Mouse (Mus musculus) CH12.LX (cell line): ENCODE measurements around the gene C130074G19Rik. TPM values are rescaled to one million over a fixed set of nuclear protein-coding genes. Genes with fewer than 3 reads are reported as not detected.

Experiments used
- DNase-seq: peaks from one replicate; pipeline ENCODE4 v3.0.0-alpha.2; 2013; ENCODE audit errors: extremely low read depth
- H3K27ac ChIP-seq: 2 replicates; pipeline ENCODE4 v1.5.1; 2012; ENCODE audit warnings: low read depth, mild to moderate bottlenecking, control low read depth, moderate library complexity; ENCODE audit not compliant: insufficient read depth
- H3K27me3 ChIP-seq: replicated peaks from 2 replicates; pipeline ENCODE3; 2012; ENCODE audit warnings: inconsistent platforms
- H3K36me3 ChIP-seq, 2 experiments: replicated peaks in 1 of 2; 2 replicates each; pipeline versions ENCODE3 to v1.6.1; 2012; ENCODE audit warnings: inconsistent platforms in 1 of 2, low read length in 1 of 2, mild to moderate bottlenecking in 1 of 2, mixed read lengths in 1 of 2, moderate library complexity in 1 of 2; ENCODE audit not compliant: control insufficient read depth in 1 of 2, insufficient read depth in 1 of 2
- H3K4me1 ChIP-seq, 2 experiments: 2 replicates each; pipeline ENCODE4 v1.6.1; 2012; ENCODE audit warnings: inconsistent platforms in 1 of 2, moderate library complexity in 1 of 2; ENCODE audit not compliant: insufficient read depth in 2 of 2, control insufficient read depth in 1 of 2
- H3K4me2 ChIP-seq: 2 replicates; pipeline ENCODE4 v1.6.1; 2012; ENCODE audit warnings: low read depth, mild to moderate bottlenecking, control low read depth; ENCODE audit not compliant: poor library complexity, insufficient read depth, severe bottlenecking
- H3K4me3 ChIP-seq, 3 experiments: fragments of 150-350 bp in 1 of 3; sonication (generic) in 1 of 3; replicated peaks in 1 of 3; 2 replicates each; pipeline versions ENCODE3 to v1.5.1; 2011 to 2012; ENCODE audit warnings: low read depth in 2 of 3, low read length in 2 of 3, mild to moderate bottlenecking in 2 of 3, moderate library complexity in 2 of 3, control low read depth in 1 of 3, improper control_type of control experiment in 1 of 3, inconsistent platforms in 1 of 3, mixed read lengths in 1 of 3; ENCODE audit not compliant: poor library complexity in 1 of 3
- H3K79me2 ChIP-seq: replicated peaks from 2 replicates; pipeline ENCODE4 v1.6.1; 2012; ENCODE audit warnings: mild to moderate bottlenecking, moderate library complexity; ENCODE audit not compliant: control insufficient read depth, poor library complexity, insufficient read depth, severe bottlenecking; ENCODE audit errors: extremely low read depth
- H3K9ac ChIP-seq: 2 replicates; pipeline ENCODE4 v1.6.1; 2012; ENCODE audit warnings: low read depth, mild to moderate bottlenecking, control low read depth, moderate library complexity; ENCODE audit not compliant: insufficient read depth
- H3K9me3 ChIP-seq: replicated peaks from 2 replicates; pipeline ENCODE3; 2012; ENCODE audit warnings: low read length, inconsistent platforms, mixed read lengths
- CTCF ChIP-seq, 2 experiments: IDR thresholded peaks in 1 of 2; conservative IDR thresholded peaks in 1 of 2; 2 replicates each; pipeline ENCODE4 v1.5.1; 2011 to 2012; ENCODE audit warnings: low read depth in 2 of 2, low read length in 2 of 2, improper control_type of control experiment in 1 of 2, inconsistent platforms in 1 of 2, mild to moderate bottlenecking in 1 of 2, moderate library complexity in 1 of 2
- E2F4 ChIP-seq: IDR thresholded peaks from 2 replicates; pipeline ENCODE4 v1.6.1; 2011; ENCODE audit warnings: low read depth, low read length, improper control_type of control experiment; ENCODE audit not compliant: insufficient replicate concordance
- ELF1 ChIP-seq: IDR thresholded peaks from 2 replicates; pipeline ENCODE4 v1.6.1; 2014; ENCODE audit warnings: low read depth, mild to moderate bottlenecking, inconsistent platforms, low read length, improper control_type of control experiment
- GABPA ChIP-seq: IDR thresholded peaks from 2 replicates; pipeline ENCODE4 v1.6.1; 2012; ENCODE audit warnings: low read depth, low read length, improper control_type of control experiment, inconsistent platforms; ENCODE audit not compliant: insufficient replicate concordance
- JUN ChIP-seq: IDR thresholded peaks from 2 replicates; pipeline ENCODE4 v1.6.1; 2011; ENCODE audit warnings: low read depth, mild to moderate bottlenecking, low read length, improper control_type of control experiment, moderate library complexity; ENCODE audit not compliant: insufficient read depth
- JUND ChIP-seq: conservative IDR thresholded peaks from 2 replicates; pipeline ENCODE4 v1.6.1; 2011; ENCODE audit warnings: low read depth, low read length, improper control_type of control experiment
- MAFK ChIP-seq: IDR thresholded peaks from 2 replicates; pipeline ENCODE4 v1.6.1; 2011; ENCODE audit warnings: low read length, improper control_type of control experiment; ENCODE audit not compliant: insufficient replicate concordance
- MAX ChIP-seq: IDR thresholded peaks from 2 replicates; pipeline ENCODE4 v1.6.1; 2011; ENCODE audit warnings: low read length, improper control_type of control experiment
- MXI1 ChIP-seq: IDR thresholded peaks from 2 replicates; pipeline ENCODE4 v1.6.1; 2011; ENCODE audit warnings: mild to moderate bottlenecking, low read depth, low read length, improper control_type of control experiment
- MYC ChIP-seq: IDR thresholded peaks from 2 replicates; pipeline ENCODE4 v1.6.1; 2011; ENCODE audit warnings: low read depth, mild to moderate bottlenecking, improper control_type of control experiment, low read length
- NELFE ChIP-seq: IDR thresholded peaks from 2 replicates; pipeline ENCODE4 v1.6.1; 2011; ENCODE audit warnings: low read depth, low read length, improper control_type of control experiment
- PAX5 ChIP-seq: IDR thresholded peaks from 2 replicates; pipeline ENCODE4 v1.6.1; 2012; ENCODE audit warnings: low read length, inconsistent platforms, mixed read lengths
- POLR2AphosphoS2 ChIP-seq: IDR thresholded peaks from 2 replicates; pipeline ENCODE4 v1.6.1; 2011; ENCODE audit warnings: low read depth, low read length, improper control_type of control experiment
- RAD21 ChIP-seq: IDR thresholded peaks from 2 replicates; pipeline ENCODE4 v1.6.1; 2011; ENCODE audit warnings: low read depth, mild to moderate bottlenecking, low read length, improper control_type of control experiment, moderate library complexity
- SMC3 ChIP-seq: IDR thresholded peaks from 2 replicates; pipeline ENCODE4 v1.6.1; 2011; ENCODE audit warnings: low read depth, low read length, improper control_type of control experiment
- TBP ChIP-seq: conservative IDR thresholded peaks from 2 replicates; pipeline ENCODE4 v1.6.1; 2011; ENCODE audit warnings: low read depth, low read length, improper control_type of control experiment
- USF1 ChIP-seq: IDR thresholded peaks from 2 replicates; pipeline ENCODE4 v1.6.1; 2014; ENCODE audit warnings: low read depth, mild to moderate bottlenecking, inconsistent platforms, low read length, improper control_type of control experiment
- ZC3H11A ChIP-seq: IDR thresholded peaks from 2 replicates; pipeline ENCODE4 v1.6.1; 2012; ENCODE audit warnings: low read depth, mild to moderate bottlenecking, inconsistent platforms, low read length, improper control_type of control experiment
- ZKSCAN1 ChIP-seq: IDR thresholded peaks from 2 replicates; pipeline ENCODE4 v1.6.1; 2012; ENCODE audit warnings: low read depth, inconsistent platforms, low read length, improper control_type of control experiment, borderline replicate concordance
- ZMIZ1 ChIP-seq: IDR thresholded peaks from 2 replicates; pipeline ENCODE4 v1.6.1; 2012; ENCODE audit warnings: low read depth, mild to moderate bottlenecking, inconsistent platforms, low read length, improper control_type of control experiment
- ZNF384 ChIP-seq: IDR thresholded peaks from 2 replicates; pipeline ENCODE4 v1.6.1; 2012; ENCODE audit warnings: low read depth, low read length, improper control_type of control experiment, inconsistent platforms
- dilution Hi-C: fragments of 300-500 bp; cut with MboI; formaldehyde crosslinking; loops from 2 replicates; pipeline ENCODE4 v1.14.3; 2020; ENCODE audit warnings: low sequenced_read_pairs; ENCODE audit not compliant: extremely low pct_unique_long_range_greater_than_20kb, extremely low pct_ligation_motif_present
- in situ Hi-C: fragments of 300-500 bp; cut with MboI; formaldehyde crosslinking; loops from 3 replicates; pipeline ENCODE4 v1.14.3; 2019; ENCODE audit warnings: low sequenced_read_pairs, low pct_ligation_motif_present, low pct_unique_long_range_greater_than_20kb, mixed read lengths
- polyA plus RNA-seq: library from polyadenylated mRNA; unstranded; fragments of >175 nt; gene quantifications from 2 replicates; pipeline ENCODE4 v1.2.1, GENCODE M21; 2012; ENCODE audit warnings: low read depth; ENCODE audit not compliant: insufficient read length
- total RNA-seq, 2 experiments: library from RNA; depleted of rRNA; stranded (reverse); fragments of 300-350 nt in 1 of 2; fragments of >200 nt in 1 of 2; gene quantifications; 2 replicates each; pipeline ENCODE4 v1.2.3; 2012 to 2014

C130074G19Rik gene
- total and polyA plus RNA-seq, 3 experiments, result not detected

DNA sequence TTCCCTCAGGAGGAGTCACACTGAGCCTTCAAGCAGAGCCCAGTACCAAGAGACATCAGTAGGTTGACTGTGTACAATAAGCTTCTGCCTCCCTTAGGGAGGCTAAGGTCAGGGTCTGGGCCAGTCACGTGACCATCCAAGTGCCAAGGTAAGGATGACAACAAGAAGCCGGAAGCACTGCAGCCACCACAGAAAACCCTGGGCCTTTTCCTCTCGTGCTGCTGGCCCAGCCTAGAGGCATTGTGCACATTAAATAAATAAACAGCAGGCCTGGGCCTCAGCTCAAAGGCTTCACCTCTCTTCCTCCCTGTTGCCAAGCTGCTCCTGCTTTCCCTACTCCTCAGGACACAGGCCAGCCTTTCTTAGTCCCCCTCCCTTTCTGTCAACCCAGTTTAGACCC, 22.7 kb downstream of the C130074G19Rik start:
- DNase-seq, result no peak
- Histone ChIP-seq H3K9me3 (no peaks in the 10 kb centered on the region), H3K79me2 (no peaks in the 10 kb centered on the region), H3K36me3 (no peaks in the 10 kb centered on the region), H3K4me2 (no peak overlapping the region), H3K9ac (no peak overlapping the region), H3K4me1 (peaks cover 0 to 7% of the 10 kb centered on the region in 2 experiments; a peak in 1 of 4 replicates), H3K27me3 (no peaks in the 10 kb centered on the region), H3K27ac (no peak overlapping the region), H3K4me3 (no peak overlapping the region)
- dilution Hi-C loops (no loop called here), in situ Hi-C loops (no loop called here)
- TF ChIP-seq SMC3, result no peak
- TF ChIP-seq JUND, result no peak
- TF ChIP-seq TBP, result no peak
- TF ChIP-seq ZMIZ1, result no peak
- no peak for TF ChIP-seq ZNF384
- TF ChIP-seq MAFK, result no peak
- no peak for TF ChIP-seq ZC3H11A

DNA sequence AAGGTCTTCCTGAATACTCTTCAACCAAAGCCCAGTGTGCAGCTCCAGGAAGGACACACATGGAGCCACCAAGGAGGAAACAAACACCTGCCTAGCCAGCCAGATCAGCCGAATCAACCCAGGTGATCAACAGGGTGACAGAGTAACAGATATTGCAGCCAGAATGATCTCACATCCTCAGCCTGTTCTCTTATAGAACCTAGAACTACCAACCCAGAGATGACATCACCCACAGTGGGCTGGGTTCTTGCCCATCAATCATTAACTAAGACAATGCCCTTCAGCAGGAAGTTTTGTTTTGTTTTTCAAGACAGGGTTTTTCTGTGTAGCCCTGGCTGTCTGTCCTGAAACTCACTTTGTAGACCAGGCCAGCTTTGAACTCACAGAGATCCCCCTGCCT, 24.8 kb downstream of the C130074G19Rik start:
- Histone ChIP-seq H3K9ac (no peak overlapping the region), H3K36me3 (no peaks in the 10 kb centered on the region), H3K79me2 (no peaks in the 10 kb centered on the region), H3K4me2 (no peak overlapping the region), H3K9me3 (no peaks in the 10 kb centered on the region), H3K27ac (no peak overlapping the region), H3K27me3 (no peaks in the 10 kb centered on the region), H3K4me1 (0 out of 4 replicates have a peak, but pooled peaks cover 0 to 4% of the 10 kb centered on the region in 2 experiments), H3K4me3 (no peak overlapping the region)
- dilution Hi-C loops (no loop called here), in situ Hi-C loops (no loop called here)
- DNase-seq, result no peak
- TF ChIP-seq PAX5 (no peak), MXI1 (no peak), ZNF384 (no peak), JUND (no peak), GABPA (no peak), TBP (no peak), JUN (no peak), E2F4 (no peak), RAD21 (no peak), MYC (no peak), ZKSCAN1 (no peak), CTCF (conservative IDR thresholded peaks at IDR 0.05 in 1 of 2, IDR thresholded peaks at IDR 0.05 in 1 of 2; ENCODE audit: low read depth in 2 of 2, low read length in 2 of 2) (no peak), POLR2AphosphoS2 (no peak), USF1 (no peak), MAX (no peak), NELFE (no peak), MAFK (no peak), ELF1 (no peak)
